Mouse (Mus musculus): ENCODE results near the gene Fkbp6. TPM values are rescaled to one million over a fixed set of nuclear protein-coding genes. Genes with fewer than 3 reads are reported as not detected.

Fkbp6 gene
- 1.1 and 1.2 TPM in 2 replicates for polyA plus RNA-seq (2015; fragmentation: Nextera tagmentation; extraction: Ambion mirVana)

GRCm38 (mm10) chr5:135349862-135350261 lies at the start of gene Fkbp6:
Gene Fkbp6 (minus strand): TSS chr5:135350044.
- H3K9me3 ChIP-seq (ENCODE audit: control insufficient read depth, low read length), result no peaks in the 10 kb centered on the region
- WGBS, result 86% methylated on average over 30 of the region's 35 CpGs

GRCm38 (mm10) chr5:135399382-135399781 lies 49.5 kb upstream of the Fkbp6 start:
- Histone ChIP-seq H3K4me2 (replicated peaks; ENCODE audit: low read depth) (no peak overlapping the region), H3K4me3 (ENCODE audit: low read depth, low read length) (no peak overlapping the region), H3K9ac (ENCODE audit: low read length) (no peak overlapping the region), H3K27ac (replicated peaks) (no peak overlapping the region), H3K9me3 (ENCODE audit: control insufficient read depth, low read length) (no peaks in the 10 kb centered on the region), H3K36me3 (ENCODE audit: control insufficient read depth, insufficient read depth, low read length) (no peaks in the 10 kb centered on the region), H3K4me1 (replicated peaks; ENCODE audit: control insufficient read depth, insufficient read depth) (no peaks in the 10 kb centered on the region), H3K27me3 (ENCODE audit: control insufficient read depth, insufficient read depth, low read length) (no peaks in the 10 kb centered on the region)
- no peak for DNase-seq (ENCODE audit: low spot score)
- TF ChIP-seq CTCF (IDR thresholded peaks at IDR 0.05; ENCODE audit: low read depth) (no peak), EP300 (optimal IDR thresholded peaks at IDR 0.05) (no peak)
- WGBS, result 54% methylated on average over 6 of the region's 6 CpGs
- ATAC-seq (ENCODE audit: low FRiP score, low TSS enrichment), result no peak

More at GRCm38 (mm10) chr5:135349862-135350261, at the start of gene Fkbp6:
- ATAC-seq (ENCODE audit: low FRiP score, low TSS enrichment), result no peak
- DNase-seq (ENCODE audit: low spot score), result no peak
- no peak within 1 kb of the TSS for H3K4me2 ChIP-seq (replicated peaks; ENCODE audit: low read depth)
- no peak within 1 kb of the TSS for H3K4me3 ChIP-seq (ENCODE audit: low read depth, low read length)
- H3K36me3 ChIP-seq (ENCODE audit: control insufficient read depth, insufficient read depth, low read length), result no peaks in the 10 kb centered on the region
- H3K9ac ChIP-seq (ENCODE audit: low read length), result no peak within 1 kb of the TSS
- no peak for TF ChIP-seq EP300 (optimal IDR thresholded peaks at IDR 0.05)
- H3K27ac ChIP-seq (replicated peaks), result no peak within 1 kb of the TSS
- no peaks in the 10 kb centered on the region for H3K27me3 ChIP-seq (ENCODE audit: control insufficient read depth, insufficient read depth, low read length)
- no peaks in the 10 kb centered on the region for H3K4me1 ChIP-seq (replicated peaks; ENCODE audit: control insufficient read depth, insufficient read depth)

DNA sequence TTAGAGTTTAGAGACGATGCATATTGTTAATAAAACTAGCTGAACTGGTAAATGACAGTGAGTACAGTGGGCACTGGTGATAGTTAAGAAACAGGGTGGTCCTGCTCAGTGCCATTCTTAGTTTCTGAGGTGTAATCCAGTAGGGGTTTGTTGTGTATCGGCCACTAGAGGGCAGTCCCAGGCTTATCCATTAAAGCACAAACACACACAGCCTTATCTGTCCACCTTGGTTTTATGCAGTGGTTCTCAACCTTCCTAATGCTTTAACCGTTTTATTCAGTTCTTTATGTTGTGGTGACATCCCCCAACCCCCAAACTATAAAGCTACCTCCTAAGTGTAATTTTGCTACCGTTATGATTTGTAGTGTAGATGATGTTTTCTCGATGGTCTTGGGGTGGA lies 46.0 kb upstream of the Fkbp6 start:
- ATAC-seq (ENCODE audit: low FRiP score, low TSS enrichment), result no peak
- WGBS, result 51% methylated on average over 5 of the region's 5 CpGs

GRCm38 (mm10) chr5:135394004-135394823 lies 44.4 kb upstream of the Fkbp6 start, which contains the start of gene Pom121:
Gene Pom121 (minus strand): TSS chr5:135394546.
- under 1% methylated on average over 79 of the region's 110 CpGs for WGBS
- Histone ChIP-seq H3K9me3 (ENCODE audit: control insufficient read depth, low read length) (no peaks in the 10 kb centered on the region), H3K27me3 (ENCODE audit: control insufficient read depth, insufficient read depth, low read length) (no peaks in the 10 kb centered on the region), H3K36me3 (ENCODE audit: control insufficient read depth, insufficient read depth, low read length) (peaks cover 5% of the 10 kb centered on the region), H3K4me2 (replicated peaks; ENCODE audit: low read depth) (peak within 1 kb of the TSS; percentile 96), H3K4me3 (ENCODE audit: low read depth, low read length) (peak within 1 kb of the TSS; percentile 94), H3K9ac (ENCODE audit: low read length) (peak within 1 kb of the TSS; percentile 99), H3K27ac (replicated peaks) (peak within 1 kb of the TSS; percentile 93), H3K4me1 (replicated peaks; ENCODE audit: control insufficient read depth, insufficient read depth) (no peaks in the 10 kb centered on the region)
- TF ChIP-seq CTCF (IDR thresholded peaks at IDR 0.05; ENCODE audit: low read depth) (no peak), EP300 (optimal IDR thresholded peaks at IDR 0.05) (no peak)
- ATAC-seq (ENCODE audit: low FRiP score, low TSS enrichment), result peak; percentile 90
- DNase-seq (ENCODE audit: low spot score), result peak; percentile 88

More for the DNA sequence above, 46.0 kb upstream of the Fkbp6 start:
- Histone ChIP-seq H3K4me3 (ENCODE audit: low read depth, low read length) (no peak overlapping the region), H3K4me2 (replicated peaks; ENCODE audit: low read depth) (no peak overlapping the region), H3K27ac (replicated peaks) (no peak overlapping the region), H3K27me3 (ENCODE audit: control insufficient read depth, insufficient read depth, low read length) (no peaks in the 10 kb centered on the region), H3K4me1 (replicated peaks; ENCODE audit: control insufficient read depth, insufficient read depth) (no peaks in the 10 kb centered on the region), H3K9ac (ENCODE audit: low read length) (no peak overlapping the region), H3K9me3 (ENCODE audit: control insufficient read depth, low read length) (no peaks in the 10 kb centered on the region), H3K36me3 (ENCODE audit: control insufficient read depth, insufficient read depth, low read length) (no peaks in the 10 kb centered on the region)
- peak; percentile 76 for TF ChIP-seq CTCF (IDR thresholded peaks at IDR 0.05; ENCODE audit: low read depth)
- TF ChIP-seq EP300 (optimal IDR thresholded peaks at IDR 0.05), result no peak
- DNase-seq (ENCODE audit: low spot score), result no peak

DNA sequence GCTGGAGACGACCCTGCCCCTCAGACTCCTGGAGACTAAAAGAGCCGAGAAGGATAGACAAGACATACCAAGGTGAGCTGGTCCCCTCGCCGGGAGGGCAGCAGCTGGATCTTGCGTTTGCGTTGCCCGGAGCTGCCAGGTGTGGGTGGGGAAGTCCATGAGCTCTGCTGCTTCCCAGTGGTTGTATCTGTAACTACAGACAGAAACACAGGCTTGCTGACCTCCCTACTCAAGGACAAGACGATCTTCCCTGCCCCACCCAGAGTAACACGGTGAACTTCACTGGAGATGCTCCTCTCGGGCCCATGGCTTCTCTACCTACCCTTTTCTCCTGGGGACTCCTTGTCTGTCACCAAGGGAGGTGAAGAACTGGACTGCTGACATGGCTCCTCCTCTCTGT lies 33.9 kb upstream of the Fkbp6 start:
- WGBS, result 76% methylated on average over 10 of the region's 10 CpGs
- Histone ChIP-seq H3K36me3 (ENCODE audit: control insufficient read depth, insufficient read depth, low read length) (peaks cover 68% of the 10 kb centered on the region), H3K4me3 (ENCODE audit: low read depth, low read length) (no peak overlapping the region), H3K4me2 (replicated peaks; ENCODE audit: low read depth) (no peak overlapping the region), H3K4me1 (replicated peaks; ENCODE audit: control insufficient read depth, insufficient read depth) (no peaks in the 10 kb centered on the region), H3K9ac (ENCODE audit: low read length) (no peak overlapping the region), H3K9me3 (ENCODE audit: control insufficient read depth, low read length) (no peaks in the 10 kb centered on the region), H3K27me3 (ENCODE audit: control insufficient read depth, insufficient read depth, low read length) (no peaks in the 10 kb centered on the region), H3K27ac (replicated peaks) (no peak overlapping the region)
- no peak for DNase-seq (ENCODE audit: low spot score)
- TF ChIP-seq EP300 (optimal IDR thresholded peaks at IDR 0.05) (no peak), CTCF (IDR thresholded peaks at IDR 0.05; ENCODE audit: low read depth) (no peak)
- ATAC-seq (ENCODE audit: low FRiP score, low TSS enrichment), result peak; percentile 32; the same call in 1 of the 2 replicates

- no peak for TF ChIP-seq CTCF (IDR thresholded peaks at IDR 0.05; ENCODE audit: low read depth)
- no peak for DNase-seq (ENCODE audit: low spot score)
- no peak overlapping the region for H3K27ac ChIP-seq (replicated peaks)
- no peak overlapping the region for H3K4me2 ChIP-seq (replicated peaks; ENCODE audit: low read depth)
- no peak overlapping the region for H3K4me3 ChIP-seq (ENCODE audit: low read depth, low read length)
- no peaks in the 10 kb centered on the region for H3K4me1 ChIP-seq (replicated peaks; ENCODE audit: control insufficient read depth, insufficient read depth)
- no peaks in the 10 kb centered on the region for H3K27me3 ChIP-seq (ENCODE audit: control insufficient read depth, insufficient read depth, low read length)
- H3K36me3 ChIP-seq (ENCODE audit: control insufficient read depth, insufficient read depth, low read length), result peaks cover 73% of the 10 kb centered on the region
- no peak for ATAC-seq (ENCODE audit: low FRiP score, low TSS enrichment)
- WGBS, result 86% methylated on average over 7 of the region's 7 CpGs
- H3K9me3 ChIP-seq (ENCODE audit: control insufficient read depth, low read length), result no peaks in the 10 kb centered on the region
- H3K9ac ChIP-seq (ENCODE audit: low read length), result no peak overlapping the region
These were observed 32.9 kb upstream of the Fkbp6 start for GRCm38 (mm10) chr5:135382746-135383145.

Data from stomach, postnatal 0 days (tissue).